Mouse (Mus musculus): ENCODE measurements at regions not wholly inside any gene's neighbourhood (a gene's known extent, or its start where the extent isn't known, plus 50 kb on each side); places are given as distances from the start of the nearest gene placed in this dataset.

GRCm38 (mm10) chr9:100097028-100097427 is 221.1 kb upstream of the Sox14 start:
- Histone ChIP-seq H3K4me1 (ENCODE audit: insufficient read depth, low read length) (0 out of 2 replicates have a peak, but pooled peaks cover 3% of the 10 kb centered on the region), H3K36me3 (ENCODE audit: insufficient read depth, low read length) (no peaks in the 10 kb centered on the region), H3K9ac (replicated peaks; ENCODE audit: low read length, poor library complexity, severe bottlenecking) (no peak overlapping the region), H3K4me3 (ENCODE audit: low read depth, low read length) (no peak overlapping the region), H3K4me2 (ENCODE audit: low read depth, low read length, poor library complexity, severe bottlenecking) (no peak overlapping the region), H3K9me3 (ENCODE audit: low read length) (no peaks in the 10 kb centered on the region), H3K27ac (ENCODE audit: low read depth, low read length) (no peak overlapping the region), H3K27me3 (ENCODE audit: insufficient read depth, low read length) (no peaks in the 10 kb centered on the region; the same call in 1 of the 2 replicates)
- peak; percentile 79 for DNase-seq (ENCODE audit: low spot score)
- ATAC-seq (ENCODE audit: low FRiP score): no peak
- no peak for TF ChIP-seq CTCF (IDR thresholded peaks at IDR 0.05)
- 38% methylated on average over 2 of the region's 2 CpGs for WGBS

GRCm38 (mm10) chr9:100095559-100095959 is 219.6 kb upstream of the Sox14 start:
- Histone ChIP-seq H3K4me3 (ENCODE audit: low read depth, low read length) (no peak overlapping the region), H3K9me3 (ENCODE audit: low read length) (no peaks in the 10 kb centered on the region), H3K4me2 (ENCODE audit: low read depth, low read length, poor library complexity, severe bottlenecking) (no peak overlapping the region), H3K4me1 (ENCODE audit: insufficient read depth, low read length) (0 out of 2 replicates have a peak, but pooled peaks cover 3% of the 10 kb centered on the region), H3K9ac (replicated peaks; ENCODE audit: low read length, poor library complexity, severe bottlenecking) (no peak overlapping the region), H3K27ac (ENCODE audit: low read depth, low read length) (no peak overlapping the region), H3K36me3 (ENCODE audit: insufficient read depth, low read length) (no peaks in the 10 kb centered on the region), H3K27me3 (ENCODE audit: insufficient read depth, low read length) (no peaks in the 10 kb centered on the region)
- DNase-seq (ENCODE audit: low spot score) (peak; percentile 10), ATAC-seq (ENCODE audit: low FRiP score) (peak; percentile 44; the same call in 1 of the 2 replicates)
- TF ChIP-seq CTCF (IDR thresholded peaks at IDR 0.05): no peak
- WGBS: 7% methylated on average over 7 of the region's 7 CpGs

- WGBS: 46% methylated on average over 6 of the region's 6 CpGs
- no peaks in the 10 kb centered on the region for H3K9me3 ChIP-seq (ENCODE audit: low read length)
- H3K4me3 ChIP-seq (ENCODE audit: low read depth, low read length): no peak overlapping the region
- no peak overlapping the region for H3K9ac ChIP-seq (replicated peaks; ENCODE audit: low read length, poor library complexity, severe bottlenecking)
- 0 out of 2 replicates have a peak, but pooled peaks cover 3% of the 10 kb centered on the region for H3K4me1 ChIP-seq (ENCODE audit: insufficient read depth, low read length)
- H3K27me3 ChIP-seq (ENCODE audit: insufficient read depth, low read length): no peaks in the 10 kb centered on the region
- no peak for TF ChIP-seq CTCF (IDR thresholded peaks at IDR 0.05)
- no peak overlapping the region for H3K27ac ChIP-seq (ENCODE audit: low read depth, low read length)
- H3K36me3 ChIP-seq (ENCODE audit: insufficient read depth, low read length): no peaks in the 10 kb centered on the region
- ATAC-seq (ENCODE audit: low FRiP score) (no peak), DNase-seq (ENCODE audit: low spot score) (no peak)
- no peak overlapping the region for H3K4me2 ChIP-seq (ENCODE audit: low read depth, low read length, poor library complexity, severe bottlenecking)
Measured at GRCm38 (mm10) chr9:100094956-100095558, 219.1 kb upstream of the Sox14 start.

GRCm38 (mm10) chr9:100071141-100071540 is 195.2 kb upstream of the Sox14 start:
- Histone ChIP-seq H3K36me3 (ENCODE audit: insufficient read depth, low read length) (no peaks in the 10 kb centered on the region), H3K9me3 (ENCODE audit: low read length) (no peaks in the 10 kb centered on the region), H3K4me3 (ENCODE audit: low read depth, low read length) (no peak overlapping the region), H3K9ac (replicated peaks; ENCODE audit: low read length, poor library complexity, severe bottlenecking) (no peak overlapping the region), H3K4me1 (ENCODE audit: insufficient read depth, low read length) (no peaks in the 10 kb centered on the region), H3K4me2 (ENCODE audit: low read depth, low read length, poor library complexity, severe bottlenecking) (no peak overlapping the region), H3K27ac (ENCODE audit: low read depth, low read length) (no peak overlapping the region), H3K27me3 (ENCODE audit: insufficient read depth, low read length) (no peaks in the 10 kb centered on the region)
- no peak for DNase-seq (ENCODE audit: low spot score)
- ATAC-seq (ENCODE audit: low FRiP score): no peak
- WGBS: 93% methylated on average over 5 of the region's 5 CpGs
- TF ChIP-seq CTCF (IDR thresholded peaks at IDR 0.05): no peak

GRCm38 (mm10) chr9:100058541-100058940 is 182.6 kb upstream of the Sox14 start:
- H3K36me3 ChIP-seq (ENCODE audit: insufficient read depth, low read length): no peaks in the 10 kb centered on the region
- no peak overlapping the region for H3K4me2 ChIP-seq (ENCODE audit: low read depth, low read length, poor library complexity, severe bottlenecking)
- H3K27me3 ChIP-seq (ENCODE audit: insufficient read depth, low read length): no peaks in the 10 kb centered on the region
- H3K9ac ChIP-seq (replicated peaks; ENCODE audit: low read length, poor library complexity, severe bottlenecking): no peak overlapping the region
- H3K9me3 ChIP-seq (ENCODE audit: low read length): 0 out of 2 replicates have a peak, but pooled peaks cover 4% of the 10 kb centered on the region
- no peak for DNase-seq (ENCODE audit: low spot score)
- no peak for ATAC-seq (ENCODE audit: low FRiP score)
- no peak for TF ChIP-seq CTCF (IDR thresholded peaks at IDR 0.05)
- H3K27ac ChIP-seq (ENCODE audit: low read depth, low read length): no peak overlapping the region
- WGBS: 90% methylated on average over 1 of the region's 1 CpGs
- H3K4me1 ChIP-seq (ENCODE audit: insufficient read depth, low read length): no peaks in the 10 kb centered on the region
- H3K4me3 ChIP-seq (ENCODE audit: low read depth, low read length): no peak overlapping the region

- DNase-seq (ENCODE audit: low spot score): no peak
- Histone ChIP-seq H3K36me3 (ENCODE audit: insufficient read depth, low read length) (no peaks in the 10 kb centered on the region), H3K9me3 (ENCODE audit: low read length) (no peaks in the 10 kb centered on the region), H3K27ac (ENCODE audit: low read depth, low read length) (no peak overlapping the region), H3K27me3 (ENCODE audit: insufficient read depth, low read length) (0 out of 2 replicates have a peak, but pooled peaks cover 3% of the 10 kb centered on the region), H3K4me3 (ENCODE audit: low read depth, low read length) (no peak overlapping the region), H3K4me1 (ENCODE audit: insufficient read depth, low read length) (no peaks in the 10 kb centered on the region), H3K9ac (replicated peaks; ENCODE audit: low read length, poor library complexity, severe bottlenecking) (no peak overlapping the region), H3K4me2 (ENCODE audit: low read depth, low read length, poor library complexity, severe bottlenecking) (peak overlapping the region; percentile 20; the same call in 1 of the 2 replicates)
- no peak for ATAC-seq (ENCODE audit: low FRiP score)
- WGBS: 19% methylated on average over 13 of the region's 13 CpGs
- TF ChIP-seq CTCF (IDR thresholded peaks at IDR 0.05): no peak
Measured at GRCm38 (mm10) chr9:100046213-100046807, 170.3 kb upstream of the Sox14 start.

All from midbrain, postnatal 0 days (tissue).